Mouse (Mus musculus) kidney, embryonic 16.5 days (tissue): ENCODE measurements around the gene Gm49369. TPM values are rescaled to one million over a fixed set of nuclear protein-coding genes. Genes with fewer than 3 reads are reported as not detected.
"Not testable (repeated sequence)": the region's sequence is repeated elsewhere in the genome, so short reads cannot be mapped to it uniquely, and the experiment has no call there.

Experiments used
- ATAC-seq: fragments of 200-750 bp; cut with Nextera tagmentation; 2 replicates; pipeline ENCODE4 v1.8.0; 2017; ENCODE audit warnings: moderate TSS enrichment; ENCODE audit not compliant: low FRiP score, low TSS enrichment
- H3K27ac ChIP-seq: fragments of 300-500 bp; sonication (generic); 2 replicates; pipeline ENCODE4 v1.5.1; 2014; ENCODE audit warnings: low read length
- H3K27me3 ChIP-seq: fragments of 300-500 bp; sonication (generic); 2 replicates; pipeline ENCODE4 v1.6.1; 2014; ENCODE audit warnings: low read length, control low read depth, mixed read lengths; ENCODE audit not compliant: insufficient read depth
- H3K36me3 ChIP-seq: fragments of 300-500 bp; sonication (generic); 2 replicates; pipeline ENCODE4 v1.6.1; 2014; ENCODE audit warnings: low read length, control low read depth, mixed read lengths; ENCODE audit not compliant: insufficient read depth
- H3K4me1 ChIP-seq: fragments of 300-500 bp; sonication (generic); 2 replicates; pipeline ENCODE4 v1.6.1; 2014; ENCODE audit warnings: low read length, control low read depth, mixed read lengths; ENCODE audit not compliant: insufficient read depth
- H3K4me2 ChIP-seq: fragments of 300-500 bp; sonication (generic); replicated peaks from 2 replicates; pipeline ENCODE4 v1.6.1; 2014; ENCODE audit warnings: low read depth, low read length
- H3K4me3 ChIP-seq: fragments of 300-500 bp; sonication (generic); 2 replicates; pipeline ENCODE4 v1.5.1; 2014; ENCODE audit warnings: mild to moderate bottlenecking, low read length
- H3K9ac ChIP-seq: fragments of 300-500 bp; sonication (generic); replicated peaks from 2 replicates; pipeline ENCODE4 v1.6.1; 2014; ENCODE audit warnings: low read length
- H3K9me3 ChIP-seq: fragments of 300-500 bp; sonication (generic); 2 replicates; pipeline ENCODE4 v1.6.1; 2016; ENCODE audit warnings: low read length, control low read depth
- WGBS: fragments of 180-500 bp; shearing (Covaris S2); extraction: QIAGEN DNeasy Blood & Tissue Kit; methylation state at CpG from one replicate; pipeline ENCODE4 v1.1.7; 2014; 5-methylcytosine and 5-hydroxymethylcytosine counted together
- polyA plus RNA-seq: library from polyadenylated mRNA; unstranded; fragments of >200 nt; fragmentation: Nextera tagmentation; extraction: Ambion mirVana; gene quantifications from 2 replicates; pipeline ENCODE4 v1.2.1, GENCODE M21; 2015

Gene Gm49369
- polyA plus RNA-seq, 1 experiment from 2014 or later: 4.4 TPM

- Histone ChIP-seq H3K36me3 (no peaks in the 10 kb centered on the region), H3K9me3 (no peaks in the 10 kb centered on the region), H3K27ac (no peak overlapping the region), H3K4me2 (no peak overlapping the region), H3K4me1 (peaks cover 16% of the 10 kb centered on the region), H3K27me3 (no peaks in the 10 kb centered on the region), H3K4me3 (no peak overlapping the region), H3K9ac (no peak overlapping the region)
- ATAC-seq: no peak
- whole genome bisulfite sequencing: 88% methylated on average over 12 of the region's 12 CpGs
Measured at GRCm38 (mm10) chr7:142323396-142324117, 58.9 kb downstream of the Gm49369 start.

DNA sequence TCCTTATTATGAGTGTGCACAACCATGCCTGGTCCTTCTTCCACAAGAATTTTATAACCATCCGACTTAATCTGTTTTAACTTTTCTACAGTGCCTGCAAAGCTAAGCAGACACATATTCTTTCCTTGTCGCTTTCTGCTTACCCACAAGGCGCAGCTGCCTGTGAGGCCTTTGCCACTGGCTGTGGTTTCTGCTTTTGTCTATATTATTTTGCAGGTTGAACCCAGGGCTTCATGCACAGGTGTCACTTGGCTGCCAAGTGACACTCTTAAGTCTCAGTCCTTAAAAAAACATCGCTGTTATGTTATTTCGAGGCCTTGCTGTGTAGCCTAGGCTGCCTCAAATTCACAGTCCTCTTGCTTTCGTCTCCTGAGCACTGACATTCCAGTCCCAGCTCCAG is 59.8 kb downstream of the Gm49369 start:
- Histone ChIP-seq H3K27ac (no peak overlapping the region), H3K27me3 (no peaks in the 10 kb centered on the region)
- ATAC-seq: no peak

DNA sequence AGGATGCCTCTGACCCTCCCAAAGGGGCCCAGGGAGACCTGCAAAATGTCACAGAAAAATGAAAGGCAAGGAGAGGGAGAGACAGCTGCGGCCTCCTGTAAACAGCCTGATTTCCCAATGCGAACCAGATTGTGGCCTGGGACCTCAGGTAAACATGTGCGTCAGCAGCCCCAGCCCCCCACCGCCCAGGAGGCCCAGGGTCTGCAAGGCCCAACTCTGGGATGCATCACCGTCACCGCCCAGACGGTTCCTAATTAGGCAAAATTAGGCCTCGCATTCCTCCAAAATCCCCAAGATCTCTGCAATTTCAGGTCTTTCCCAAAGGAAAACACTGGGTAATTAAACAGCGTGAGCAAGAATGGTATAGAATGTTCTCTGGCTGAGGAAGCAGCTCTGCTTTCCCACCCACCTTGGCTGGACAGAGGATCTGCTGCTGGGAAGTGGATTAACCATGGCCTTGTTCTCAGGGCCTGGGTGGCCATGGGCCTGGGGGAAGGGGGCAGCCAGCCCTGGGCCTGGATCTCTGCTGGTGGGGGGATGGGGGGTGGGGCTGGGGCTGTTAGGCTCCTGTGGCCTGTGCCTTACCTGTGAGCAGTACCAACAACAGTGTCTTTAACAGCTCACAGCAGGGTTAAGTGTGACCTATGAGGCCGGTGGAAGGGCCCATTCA is 60.7 kb downstream of the Gm49369 start:
- H3K27ac ChIP-seq, H3K4me2 ChIP-seq, ATAC-seq, H3K27me3 ChIP-seq, H3K9ac ChIP-seq, H3K4me3 ChIP-seq, H3K9me3 ChIP-seq, H3K36me3 ChIP-seq: not testable (repeated sequence)
- peaks cover 15% of the 10 kb centered on the region for H3K4me1 ChIP-seq
- 63% methylated on average over 4 of the region's 10 CpGs for WGBS

More for the DNA sequence above, 59.8 kb downstream of the Gm49369 start:
- Histone ChIP-seq H3K4me1 (peaks cover 15% of the 10 kb centered on the region), H3K9me3 (no peaks in the 10 kb centered on the region), H3K4me2 (no peak overlapping the region), H3K36me3 (no peaks in the 10 kb centered on the region), H3K4me3 (no peak overlapping the region), H3K9ac (no peak overlapping the region)
- WGBS: 79% methylated on average over 6 of the region's 6 CpGs

Other genes with a start within 250 kb of the Gm49369 start
- gene Gm39115, start 246.6 kb downstream of the Gm49369 start, polyA plus RNA-seq: not detected in 2 replicates
- not detected in 2 replicates for gene Gm45337, start 238.1 kb downstream of the Gm49369 start, polyA plus RNA-seq
- gene Gm29735, start 225.6 kb downstream of the Gm49369 start, polyA plus RNA-seq: not detected in 2 replicates
- not detected in 2 replicates for gene Gm4553, start 216.9 kb downstream of the Gm49369 start, polyA plus RNA-seq
- not detected in 2 replicates for gene Krtap5-2, start 206.7 kb downstream of the Gm49369 start, polyA plus RNA-seq
- not detected in 2 replicates for gene Gm10153, start 192.3 kb downstream of the Gm49369 start, polyA plus RNA-seq
- gene Krtap5-3, start 181.3 kb downstream of the Gm49369 start, polyA plus RNA-seq: not detected in 2 replicates
- gene Gm7579, start 170.8 kb downstream of the Gm49369 start, polyA plus RNA-seq: not detected in 2 replicates
- gene Krtap5-5, start 152.7 kb downstream of the Gm49369 start, polyA plus RNA-seq: not detected in 2 replicates
- not detected in 2 replicates for gene Gm40460, start 141.6 kb downstream of the Gm49369 start, polyA plus RNA-seq
- gene Gm2431, start 124.3 kb downstream of the Gm49369 start, polyA plus RNA-seq: not detected in 2 replicates
- not detected in 2 replicates for gene Gm4559, start 108.3 kb downstream of the Gm49369 start, polyA plus RNA-seq
- not detected in 2 replicates for gene Krtap5-1, start 85.5 kb downstream of the Gm49369 start, polyA plus RNA-seq
- gene Krtap5-4, start 79.1 kb downstream of the Gm49369 start, polyA plus RNA-seq: not detected in 2 replicates
- gene Ifitm10, start 8.9 kb downstream of the Gm49369 start, polyA plus RNA-seq: 1.8 and 2.5 TPM in 2 replicates
- 398 and 453 TPM in 2 replicates for gene Ctsd, start 5.4 kb upstream of the Gm49369 start, polyA plus RNA-seq
- gene Syt8, start 52.2 kb upstream of the Gm49369 start, polyA plus RNA-seq: 2.3 and 4.0 TPM in 2 replicates
- gene Tnni2, start 59.1 kb upstream of the Gm49369 start, polyA plus RNA-seq: 11.9 and 12.0 TPM in 2 replicates
- gene Lsp1, start 78.1 kb upstream of the Gm49369 start, polyA plus RNA-seq: 141 and 156 TPM in 2 replicates
- 14.2 and 17.2 TPM in 2 replicates for gene Tnnt3, start 116.2 kb upstream of the Gm49369 start, polyA plus RNA-seq
- 24.4 and 24.6 TPM in 2 replicates for gene Mrpl23, start 150.0 kb upstream of the Gm49369 start, polyA plus RNA-seq